Mouse (Mus musculus) cerebellum, adult 9-11 months (tissue): ENCODE data around the gene Unc5cl.

Experiments used
- DNase-seq: peaks from one replicate; pipeline ENCODE4 v3.0.0; 2022

Gene Unc5cl

GRCm38 (mm10) chr17:48454688-48455087, at the start of gene Unc5cl:
Gene Unc5cl, plus strand, starts transcription at chr17:48454901.
- no peak for DNase-seq

- peak; percentile 31 for DNase-seq
Observed at GRCm38 (mm10) chr17:48407154-48407553, 47.5 kb upstream of the Unc5cl start.

GRCm38 (mm10) chr17:48407910-48408525, 46.7 kb upstream of the Unc5cl start:
- DNase-seq = peak; percentile 23

- peak; percentile 86 for DNase-seq
Observed at GRCm38 (mm10) chr17:48408526-48409291, 46.0 kb upstream of the Unc5cl start.

GRCm38 (mm10) chr17:48409380-48410298, 45.1 kb upstream of the Unc5cl start, which contains the start of the genes Nfya and Oard1:
Gene Nfya, minus strand, starts transcription at chr17:48409906.
Gene Oard1, plus strand, starts transcription at chr17:48410014.
- DNase-seq = peak; percentile 100

- DNase-seq = no peak
Observed at GRCm38 (mm10) chr17:48410299-48410785, 44.4 kb upstream of the Unc5cl start.

GRCm38 (mm10) chr17:48411241-48411640, 43.5 kb upstream of the Unc5cl start:
- DNase-seq = peak; percentile 38

GRCm38 (mm10) chr17:48416011-48416410, 38.7 kb upstream of the Unc5cl start:
- DNase-seq = peak; percentile 77

- DNase-seq = peak; percentile 57
Observed at GRCm38 (mm10) chr17:48416425-48417195, 38.1 kb upstream of the Unc5cl start.

GRCm38 (mm10) chr17:48417521-48417920, 37.2 kb upstream of the Unc5cl start:
- no peak for DNase-seq

- DNase-seq = no peak
Observed at GRCm38 (mm10) chr17:48418174-48418573, 36.5 kb upstream of the Unc5cl start.

- DNase-seq = no peak
Observed at GRCm38 (mm10) chr17:48418781-48419180, 35.9 kb upstream of the Unc5cl start.

- no peak for DNase-seq
Observed at GRCm38 (mm10) chr17:48419571-48419970, 35.1 kb upstream of the Unc5cl start.

GRCm38 (mm10) chr17:48424237-48424636, 30.5 kb upstream of the Unc5cl start:
- DNase-seq = no peak

- DNase-seq = no peak
Observed at GRCm38 (mm10) chr17:48425823-48426612, 28.7 kb upstream of the Unc5cl start.

GRCm38 (mm10) chr17:48426991-48427750, 27.5 kb upstream of the Unc5cl start:
- no peak for DNase-seq

- DNase-seq = no peak
Observed at GRCm38 (mm10) chr17:48427852-48428530, 26.7 kb upstream of the Unc5cl start.

GRCm38 (mm10) chr17:48430394-48430793, 24.3 kb upstream of the Unc5cl start:
- DNase-seq = no peak

- DNase-seq = no peak
Observed at GRCm38 (mm10) chr17:48431054-48431453, 23.6 kb upstream of the Unc5cl start.
